Mouse (Mus musculus): Measurements from ENCODE around the gene Gm20388. TPM values are rescaled to one million over a fixed set of nuclear protein-coding genes. Genes with fewer than 3 reads are reported as not detected.
"Not testable (repeated sequence)": the region's sequence is repeated elsewhere in the genome, so short reads cannot be mapped to it uniquely, and the experiment has no call there.

Gm20388 gene
- polyA plus RNA-seq, 1 experiment from 2014 or later = 8.3 TPM

DNA sequence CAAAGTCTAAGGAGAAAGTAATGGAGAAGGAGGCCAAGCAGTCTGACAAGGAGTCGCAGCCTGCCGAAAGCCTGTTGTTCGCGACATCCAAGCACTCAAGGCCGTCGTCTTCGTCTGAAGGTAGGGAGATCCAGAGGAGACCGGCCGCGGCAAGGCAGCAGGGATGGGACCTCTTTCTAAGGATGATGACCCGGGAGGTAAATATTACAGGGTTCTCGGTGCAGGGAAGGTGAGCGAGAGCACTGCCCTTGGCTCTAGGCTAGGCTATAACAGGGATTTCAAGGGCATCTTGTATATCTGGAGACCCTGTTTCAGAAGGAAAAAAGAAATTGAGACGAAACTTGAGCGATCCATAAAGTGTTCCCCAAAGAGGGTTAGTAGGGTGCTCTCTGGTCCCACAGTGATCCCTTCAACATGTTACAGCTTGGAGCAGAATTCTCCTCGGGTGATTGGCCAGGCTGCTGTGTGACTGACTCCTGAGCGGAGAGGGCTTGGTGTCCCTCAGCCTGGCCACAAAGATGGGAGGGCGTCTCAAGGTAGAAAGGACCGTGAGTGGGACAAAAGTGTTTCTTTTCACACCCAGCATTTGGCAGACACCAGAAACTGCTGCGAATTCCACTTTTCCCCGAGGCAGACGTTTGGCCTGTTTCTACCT is 3302.6 kb downstream of the Gm20388 start:
- H3K27ac ChIP-seq (ENCODE audit: low read depth) = peak overlapping the region; percentile 29; the same call in 1 of the 2 replicates
- ATAC-seq (replicated peaks; ENCODE audit: low FRiP score, low TSS enrichment, low read depth) (peak; percentile 20), DNase-seq (ENCODE audit: low spot score) (no peak)
- peaks cover 20% of the 10 kb centered on the region for H3K36me3 ChIP-seq (ENCODE audit: control insufficient read depth, insufficient read depth, low read length)
- H3K9ac ChIP-seq (ENCODE audit: low read length) = peak overlapping the region; percentile 96
- peak overlapping the region; percentile 77 for H3K4me3 ChIP-seq (ENCODE audit: low read depth, low read length)
- H3K4me1 ChIP-seq (replicated peaks; ENCODE audit: control insufficient read depth, insufficient read depth, low read length) = peaks cover 17% of the 10 kb centered on the region
- H3K9me3 ChIP-seq (ENCODE audit: control insufficient read depth, low read length) = no peaks in the 10 kb centered on the region
- H3K27me3 ChIP-seq (replicated peaks; ENCODE audit: control insufficient read depth, insufficient read depth, low read length) = no peaks in the 10 kb centered on the region
- WGBS = 12% methylated on average over 22 of the region's 22 CpGs
- H3K4me2 ChIP-seq (ENCODE audit: low read length) = peak overlapping the region; percentile 95

DNA sequence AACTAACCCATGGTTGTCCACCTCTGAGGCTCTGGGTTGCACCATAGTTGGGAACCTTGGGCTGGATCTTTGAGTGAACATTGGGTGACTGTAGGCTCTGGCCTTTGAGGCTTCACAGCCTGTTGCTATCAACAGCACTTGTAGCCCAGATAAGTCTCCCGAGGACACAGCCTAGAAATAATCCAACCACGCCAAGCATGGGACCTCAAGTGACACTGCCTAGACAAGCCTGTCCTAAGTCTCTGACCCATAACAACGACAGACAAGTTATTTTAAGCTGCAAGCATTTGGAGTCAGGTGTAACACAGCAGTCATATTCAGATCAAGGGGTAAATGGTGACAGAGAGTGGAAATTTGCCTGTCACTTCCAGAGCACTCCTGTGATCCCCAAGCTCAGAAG is 3304.8 kb downstream of the Gm20388 start:
- Histone ChIP-seq H3K4me1 (replicated peaks; ENCODE audit: control insufficient read depth, insufficient read depth, low read length) (peaks cover 17% of the 10 kb centered on the region), H3K36me3 (ENCODE audit: control insufficient read depth, insufficient read depth, low read length) (no peaks in the 10 kb centered on the region; the same call in 1 of the 2 replicates), H3K4me3 (ENCODE audit: low read depth, low read length) (no peak overlapping the region), H3K9ac (ENCODE audit: low read length) (no peak overlapping the region), H3K27me3 (replicated peaks; ENCODE audit: control insufficient read depth, insufficient read depth, low read length) (no peaks in the 10 kb centered on the region), H3K9me3 (ENCODE audit: control insufficient read depth, low read length) (no peaks in the 10 kb centered on the region), H3K27ac (ENCODE audit: low read depth) (no peak overlapping the region), H3K4me2 (ENCODE audit: low read length) (no peak overlapping the region)
- no peak for ATAC-seq (replicated peaks; ENCODE audit: low FRiP score, low TSS enrichment, low read depth)
- no peak for DNase-seq (ENCODE audit: low spot score)
- whole genome bisulfite sequencing = 78% methylated on average over 3 of the region's 3 CpGs

DNA sequence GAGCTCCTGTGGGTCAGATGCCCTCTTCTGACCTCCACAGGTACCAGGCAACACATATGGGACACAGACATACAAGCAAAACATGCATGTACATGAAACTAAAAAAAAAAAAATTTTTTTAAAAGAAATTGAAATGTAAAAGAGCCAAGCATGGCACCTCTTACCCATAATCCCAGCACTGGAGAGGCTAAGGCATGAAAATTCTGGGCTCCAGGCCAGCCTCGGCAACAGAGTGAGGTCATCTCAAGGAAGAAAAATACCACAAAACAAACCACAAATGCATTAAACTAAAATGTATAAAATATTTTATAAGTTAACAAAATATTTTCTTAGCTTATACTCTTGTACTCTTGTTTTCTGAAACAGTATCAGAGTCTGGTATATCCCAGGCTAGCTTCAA is 3310.3 kb downstream of the Gm20388 start:
- peaks cover 12% of the 10 kb centered on the region for H3K4me1 ChIP-seq (replicated peaks; ENCODE audit: control insufficient read depth, insufficient read depth, low read length)
- DNase-seq (ENCODE audit: low spot score) = no peak
- 72% methylated on average over 1 of the region's 1 CpGs for WGBS
- no peaks in the 10 kb centered on the region for H3K27me3 ChIP-seq (replicated peaks; ENCODE audit: control insufficient read depth, insufficient read depth, low read length)
- H3K9me3 ChIP-seq (ENCODE audit: control insufficient read depth, low read length) = no peaks in the 10 kb centered on the region
- ATAC-seq (replicated peaks; ENCODE audit: low FRiP score, low TSS enrichment, low read depth) = no peak
- no peak overlapping the region for H3K27ac ChIP-seq (ENCODE audit: low read depth)
- no peak overlapping the region for H3K9ac ChIP-seq (ENCODE audit: low read length)
- H3K36me3 ChIP-seq (ENCODE audit: control insufficient read depth, insufficient read depth, low read length) = no peaks in the 10 kb centered on the region
- H3K4me2 ChIP-seq (ENCODE audit: low read length) = no peak overlapping the region
- no peak overlapping the region for H3K4me3 ChIP-seq (ENCODE audit: low read depth, low read length)

DNA sequence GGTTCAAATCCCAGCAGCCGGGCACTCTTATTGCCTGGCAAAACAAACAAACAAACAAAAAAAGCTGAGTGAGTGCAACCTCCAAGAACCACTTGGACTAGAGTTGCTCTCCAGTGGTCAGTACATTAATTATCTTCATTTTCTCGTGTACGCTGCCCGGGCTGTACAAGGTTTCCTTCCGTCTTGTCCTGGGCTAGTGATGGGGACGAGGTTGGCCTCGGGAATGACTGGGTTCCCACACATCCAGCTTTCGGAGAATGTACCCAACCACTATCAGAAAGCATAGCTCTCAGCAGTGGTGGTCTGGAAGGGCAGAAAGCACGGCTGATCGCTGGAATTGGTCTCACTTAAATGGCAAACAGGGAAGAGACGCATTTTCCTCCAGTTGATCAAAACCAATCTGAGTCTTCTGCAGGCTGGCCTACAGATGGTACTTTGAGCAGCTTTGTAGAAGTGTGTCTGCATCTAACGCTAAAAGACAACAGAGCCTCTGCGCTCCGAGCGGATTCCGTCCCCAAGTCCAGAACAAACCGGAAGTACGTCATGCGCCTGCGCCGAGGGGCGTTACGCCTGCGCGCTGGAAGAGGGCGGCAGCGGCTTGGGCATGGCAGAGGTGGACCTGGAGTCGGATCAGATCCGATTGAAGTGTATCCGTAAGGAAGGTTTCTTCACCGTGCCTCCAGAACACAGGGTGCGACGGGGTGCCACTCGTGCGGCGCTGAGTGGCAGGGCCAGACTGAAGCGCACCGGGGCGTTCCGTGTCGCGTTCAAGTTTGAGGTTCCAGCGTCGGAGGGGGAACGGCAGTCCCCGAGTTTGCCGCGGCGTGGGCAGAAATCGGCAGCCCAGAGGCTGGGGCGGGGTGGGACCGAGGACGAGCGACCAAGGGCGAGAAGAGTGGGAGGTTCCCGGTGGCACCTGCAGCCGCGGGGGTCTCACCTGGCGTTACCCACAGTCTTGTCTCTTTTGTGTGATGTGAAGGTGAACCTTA is 3313.9 kb downstream of the Gm20388 start, which contains the start of gene Cdk10:
TSS of gene Cdk10 (plus strand) at position 565 of the 989 bp plus-strand sequence.
- peak within 1 kb of the TSS; percentile 82 for H3K27ac ChIP-seq (ENCODE audit: low read depth)
- 2% methylated on average over 59 of the region's 59 CpGs for WGBS
- H3K27me3 ChIP-seq (replicated peaks; ENCODE audit: control insufficient read depth, insufficient read depth, low read length) = no peaks in the 10 kb centered on the region
- ATAC-seq (replicated peaks; ENCODE audit: low FRiP score, low TSS enrichment, low read depth) (peak; percentile 84), DNase-seq (ENCODE audit: low spot score) (peak; percentile 97)
- peaks cover 32% of the 10 kb centered on the region for H3K36me3 ChIP-seq (ENCODE audit: control insufficient read depth, insufficient read depth, low read length)
- peaks cover 12% of the 10 kb centered on the region for H3K4me1 ChIP-seq (replicated peaks; ENCODE audit: control insufficient read depth, insufficient read depth, low read length)
- peak within 1 kb of the TSS; percentile 84 for H3K9ac ChIP-seq (ENCODE audit: low read length)
- H3K4me2 ChIP-seq (ENCODE audit: low read length) = peak within 1 kb of the TSS; percentile 87
- H3K4me3 ChIP-seq (ENCODE audit: low read depth, low read length) = peak within 1 kb of the TSS; percentile 97
- H3K9me3 ChIP-seq (ENCODE audit: control insufficient read depth, low read length) = no peaks in the 10 kb centered on the region

DNA sequence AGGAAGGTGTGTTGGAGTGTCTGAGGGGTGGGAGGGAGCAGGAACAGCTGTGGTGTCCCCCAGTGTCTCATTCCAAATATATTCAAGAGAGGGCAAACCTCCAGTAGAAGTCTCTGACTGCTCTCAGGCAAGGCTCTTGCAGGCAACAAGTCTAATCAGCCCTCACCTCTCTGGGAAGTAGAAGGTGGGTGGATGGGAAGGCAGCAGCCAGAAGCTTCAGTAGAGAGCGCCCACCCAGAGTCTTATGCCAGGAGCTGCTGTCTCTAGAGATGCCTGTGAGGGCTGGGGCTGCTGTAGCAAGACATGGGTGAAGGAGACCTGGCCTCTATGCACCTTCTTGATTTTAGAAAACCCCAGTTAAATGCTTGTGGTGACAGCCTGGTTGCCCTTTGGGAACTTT is 3317.8 kb downstream of the Gm20388 start:
- 0 out of 2 replicates have a peak, but pooled peaks cover 3% of the 10 kb centered on the region for H3K27me3 ChIP-seq (replicated peaks; ENCODE audit: control insufficient read depth, insufficient read depth, low read length)
- no peak overlapping the region for H3K9ac ChIP-seq (ENCODE audit: low read length)
- no peaks in the 10 kb centered on the region for H3K9me3 ChIP-seq (ENCODE audit: control insufficient read depth, low read length)
- H3K4me2 ChIP-seq (ENCODE audit: low read length) = no peak overlapping the region
- H3K27ac ChIP-seq (ENCODE audit: low read depth) = no peak overlapping the region
- WGBS = 100% methylated on average over 1 of the region's 1 CpGs
- peaks cover 32% of the 10 kb centered on the region for H3K36me3 ChIP-seq (ENCODE audit: control insufficient read depth, insufficient read depth, low read length)
- ATAC-seq (replicated peaks; ENCODE audit: low FRiP score, low TSS enrichment, low read depth) (no peak), DNase-seq (ENCODE audit: low spot score) (no peak)
- H3K4me1 ChIP-seq (replicated peaks; ENCODE audit: control insufficient read depth, insufficient read depth, low read length) = peaks cover 12% of the 10 kb centered on the region
- no peak overlapping the region for H3K4me3 ChIP-seq (ENCODE audit: low read depth, low read length)

DNA sequence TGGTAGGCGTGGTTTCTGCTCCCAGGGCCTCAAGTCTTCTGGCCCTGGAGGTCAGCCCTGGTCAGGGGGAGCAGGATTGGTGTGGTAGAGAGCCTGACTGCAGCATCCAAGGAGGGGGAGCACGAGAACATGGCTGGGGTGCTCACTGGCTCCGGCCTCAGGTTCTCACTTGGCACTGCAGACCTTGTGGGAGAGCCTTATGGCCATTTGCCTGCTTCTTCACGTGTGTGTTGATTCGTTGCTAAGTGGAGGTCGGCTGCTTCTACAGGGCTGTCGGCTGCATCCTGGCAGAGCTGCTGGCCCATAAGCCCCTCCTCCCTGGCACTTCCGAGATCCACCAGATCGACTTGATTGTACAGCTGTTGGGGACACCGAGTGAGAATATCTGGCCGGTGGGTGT is 3319.7 kb downstream of the Gm20388 start:
- not testable (repeated sequence) for H3K4me3 ChIP-seq (ENCODE audit: low read depth, low read length); H3K9ac ChIP-seq (ENCODE audit: low read length); DNase-seq (ENCODE audit: low spot score); H3K9me3 ChIP-seq (ENCODE audit: control insufficient read depth, low read length); H3K4me2 ChIP-seq (ENCODE audit: low read length); ATAC-seq (replicated peaks; ENCODE audit: low FRiP score, low TSS enrichment, low read depth); H3K27ac ChIP-seq (ENCODE audit: low read depth)
- Histone ChIP-seq H3K27me3 (replicated peaks; ENCODE audit: control insufficient read depth, insufficient read depth, low read length) (peaks cover 14% of the 10 kb centered on the region), H3K4me1 (replicated peaks; ENCODE audit: control insufficient read depth, insufficient read depth, low read length) (peaks cover 11% of the 10 kb centered on the region), H3K36me3 (ENCODE audit: control insufficient read depth, insufficient read depth, low read length) (peaks cover 32% of the 10 kb centered on the region)
- 88% methylated on average over 10 of the region's 11 CpGs for WGBS

DNA sequence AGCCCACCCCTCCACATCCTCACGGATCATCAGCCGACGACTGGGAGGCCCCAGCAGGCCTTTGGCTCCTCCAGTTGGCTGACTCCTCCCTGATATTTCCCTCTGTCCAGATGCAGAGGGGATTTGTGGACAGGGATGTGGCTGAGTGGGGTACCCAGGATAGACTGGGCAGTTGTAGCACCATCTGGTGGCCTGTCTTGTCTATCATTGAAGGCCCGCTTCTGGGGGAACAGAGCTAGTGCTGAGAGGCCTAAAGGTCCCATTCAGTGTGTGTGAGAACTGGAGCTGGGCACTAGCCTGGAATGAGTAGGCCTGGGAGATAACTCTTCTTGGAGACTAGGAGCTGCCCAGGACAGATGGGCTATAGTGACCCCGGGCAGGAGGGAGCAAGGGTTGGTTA is 3321.1 kb downstream of the Gm20388 start:
- DNase-seq (ENCODE audit: low spot score) (no peak), ATAC-seq (replicated peaks; ENCODE audit: low FRiP score, low TSS enrichment, low read depth) (no peak)
- WGBS = 50% methylated on average over 5 of the region's 5 CpGs

DNA sequence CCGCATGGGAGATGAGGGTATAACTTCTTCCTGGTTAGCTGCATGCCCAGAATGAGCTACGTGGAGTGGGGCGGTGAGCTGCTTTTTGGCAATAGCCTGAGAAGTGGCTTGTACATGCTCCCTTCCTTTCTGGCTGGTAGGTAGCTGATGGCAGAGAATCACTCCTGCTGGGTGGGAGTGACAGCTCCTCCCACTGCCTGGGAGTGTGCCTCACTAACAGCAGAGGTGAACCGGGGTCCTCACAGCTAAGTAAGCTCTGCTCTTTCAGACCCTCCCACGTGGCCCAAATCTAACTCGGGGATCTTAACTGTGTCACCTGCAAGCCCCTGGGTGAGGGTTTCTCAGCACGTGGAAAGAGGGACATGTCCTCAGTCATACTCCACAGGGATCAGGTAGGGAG is 3321.9 kb downstream of the Gm20388 start:
- peaks cover 20% of the 10 kb centered on the region for H3K36me3 ChIP-seq (ENCODE audit: control insufficient read depth, insufficient read depth, low read length)
- H3K27ac ChIP-seq (ENCODE audit: low read depth) = no peak overlapping the region
- no peaks in the 10 kb centered on the region for H3K9me3 ChIP-seq (ENCODE audit: control insufficient read depth, low read length)
- H3K4me2 ChIP-seq (ENCODE audit: low read length) = no peak overlapping the region
- no peak for DNase-seq (ENCODE audit: low spot score)
- H3K27me3 ChIP-seq (replicated peaks; ENCODE audit: control insufficient read depth, insufficient read depth, low read length) = peaks cover 16% of the 10 kb centered on the region
- ATAC-seq (replicated peaks; ENCODE audit: low FRiP score, low TSS enrichment, low read depth) = no peak
- H3K9ac ChIP-seq (ENCODE audit: low read length) = no peak overlapping the region
- H3K4me3 ChIP-seq (ENCODE audit: low read depth, low read length) = no peak overlapping the region
- WGBS = 32% methylated on average over 7 of the region's 7 CpGs
- H3K4me1 ChIP-seq (replicated peaks; ENCODE audit: control insufficient read depth, insufficient read depth, low read length) = peaks cover 11% of the 10 kb centered on the region

More for the DNA sequence above, 3321.1 kb downstream of the Gm20388 start:
- H3K27me3 ChIP-seq (replicated peaks; ENCODE audit: control insufficient read depth, insufficient read depth, low read length) = peaks cover 16% of the 10 kb centered on the region
- H3K9ac ChIP-seq (ENCODE audit: low read length) = no peak overlapping the region
- no peaks in the 10 kb centered on the region for H3K9me3 ChIP-seq (ENCODE audit: control insufficient read depth, low read length)
- no peak overlapping the region for H3K4me2 ChIP-seq (ENCODE audit: low read length)
- H3K36me3 ChIP-seq (ENCODE audit: control insufficient read depth, insufficient read depth, low read length) = peaks cover 26% of the 10 kb centered on the region
- no peak overlapping the region for H3K27ac ChIP-seq (ENCODE audit: low read depth)
- no peak overlapping the region for H3K4me3 ChIP-seq (ENCODE audit: low read depth, low read length)
- H3K4me1 ChIP-seq (replicated peaks; ENCODE audit: control insufficient read depth, insufficient read depth, low read length) = peaks cover 11% of the 10 kb centered on the region
